Mouse (Mus musculus) G1E (cell line): ENCODE measurements around the gene Zfp459. TPM values are rescaled to one million over a fixed set of nuclear protein-coding genes. Genes with fewer than 3 reads are reported as not detected.
"Not testable (repeated sequence)": the region's sequence is repeated elsewhere in the genome, so short reads cannot be mapped to it uniquely, and the experiment has no call there.

Experiments
- ATAC-seq: 2 replicates; pipeline ENCODE4 v1.8.0; 2016; ENCODE audit warnings: mild to moderate bottlenecking; ENCODE audit not compliant: insufficient number of reproducible peaks, poor library complexity, low FRiP score, severe bottlenecking; ENCODE audit errors: extremely low read depth
- DNase-seq: peaks from one replicate; pipeline ENCODE4 v3.0.0; 2012; ENCODE audit warnings: low spot score
- H3K27me3 ChIP-seq: 2 replicates; pipeline ENCODE4 v1.6.1; 2012; ENCODE audit warnings: mild to moderate bottlenecking, low read length, inconsistent platforms; ENCODE audit not compliant: insufficient read depth
- H3K36me3 ChIP-seq: replicated peaks from 2 replicates; pipeline ENCODE3; 2012; ENCODE audit warnings: mild to moderate bottlenecking, inconsistent platforms
- H3K4me1 ChIP-seq: 2 replicates; pipeline ENCODE4 v1.6.1; 2012; ENCODE audit warnings: low read depth, low read length, inconsistent platforms, mixed read lengths; ENCODE audit not compliant: insufficient read depth
- H3K4me3 ChIP-seq: 2 replicates; pipeline ENCODE4 v1.5.1; 2012; ENCODE audit warnings: low read depth, mild to moderate bottlenecking, inconsistent platforms, low read length, moderate library complexity, mixed read lengths
- H3K9me3 ChIP-seq: replicated peaks from 2 replicates; pipeline ENCODE4 v1.6.1; 2012; ENCODE audit warnings: inconsistent platforms
- CTCF ChIP-seq: IDR thresholded peaks from 2 replicates; pipeline ENCODE4 v1.5.1; 2012; ENCODE audit warnings: low read depth, low read length, inconsistent platforms, mixed read lengths
- GATA1 ChIP-seq: IDR thresholded peaks from 2 replicates; pipeline ENCODE4 v1.6.1; 2012; ENCODE audit warnings: borderline replicate concordance, low read length, inconsistent platforms, mixed read lengths
- GATA2 ChIP-seq: IDR thresholded peaks from 2 replicates; pipeline ENCODE4 v1.6.1; 2012; ENCODE audit warnings: low read depth, low read length, inconsistent platforms, borderline replicate concordance
- POLR2AphosphoS5 ChIP-seq: IDR thresholded peaks from 2 replicates; pipeline ENCODE4 v1.6.1; 2012; ENCODE audit warnings: low read depth, low read length, inconsistent platforms; ENCODE audit not compliant: insufficient replicate concordance
- TAL1 ChIP-seq: conservative IDR thresholded peaks from 2 replicates; pipeline ENCODE4 v1.6.1; 2012; ENCODE audit warnings: low read depth, low read length, inconsistent platforms, mixed read lengths
- polyA plus RNA-seq: library from polyadenylated mRNA; stranded (reverse); fragments of >175 nt; gene quantifications from 2 replicates; pipeline ENCODE4 v1.2.3, GENCODE M21; 2012
- total RNA-seq, 2 experiments: library from RNA; stranded (forward) in 1 of 2; stranded (reverse) in 1 of 2; fragments of 200-1000 nt in 1 of 2; fragments of >200 nt in 1 of 2; fragmentation: Nextera tagmentation in 1 of 2; gene quantifications; 2 replicates each; pipeline ENCODE4 v1.2.3; 2014 to 2017

Gene Zfp459
- total and polyA plus RNA-seq, 3 experiments = 0.05 TPM; not detected in 2

- no peaks in the 10 kb centered on the region for H3K27me3 ChIP-seq
- DNase-seq (no peak), ATAC-seq (no peak)
- TF ChIP-seq POLR2AphosphoS5 (no peak), GATA2 (no peak), CTCF (no peak), GATA1 (no peak), TAL1 (no peak)
- H3K4me3 ChIP-seq = no peak overlapping the region
- H3K4me1 ChIP-seq = no peaks in the 10 kb centered on the region
- H3K9me3 ChIP-seq = no peaks in the 10 kb centered on the region
- no peaks in the 10 kb centered on the region for H3K36me3 ChIP-seq
Measured at GRCm38 (mm10) chr13:67428116-67428515, 6.9 kb upstream of the Zfp459 start.

- not testable (repeated sequence) for ATAC-seq
Measured at GRCm38 (mm10) chr13:67425699-67426098, 4.5 kb upstream of the Zfp459 start.

GRCm38 (mm10) chr13:67422532-67422931 is 1.3 kb upstream of the Zfp459 start:
- not testable (repeated sequence) for H3K9me3 ChIP-seq, ATAC-seq, H3K36me3 ChIP-seq, H3K4me3 ChIP-seq, DNase-seq, H3K27me3 ChIP-seq, H3K4me1 ChIP-seq

More at GRCm38 (mm10) chr13:67425699-67426098, 4.5 kb upstream of the Zfp459 start:
- not testable (repeated sequence) for DNase-seq, H3K9me3 ChIP-seq, H3K27me3 ChIP-seq, H3K4me1 ChIP-seq, H3K4me3 ChIP-seq, H3K36me3 ChIP-seq

- DNase-seq = no peak
- Histone ChIP-seq H3K4me3 (no peak overlapping the region), H3K36me3 (no peaks in the 10 kb centered on the region), H3K9me3 (no peaks in the 10 kb centered on the region), H3K4me1 (no peaks in the 10 kb centered on the region), H3K27me3 (no peaks in the 10 kb centered on the region; the same call in 1 of the 2 replicates)
- TF ChIP-seq GATA2 = no peak
- TF ChIP-seq POLR2AphosphoS5 = no peak
- no peak for TF ChIP-seq GATA1
- no peak for TF ChIP-seq CTCF
- no peak for TF ChIP-seq TAL1
- ATAC-seq = no peak
Measured at GRCm38 (mm10) chr13:67420558-67421206, 536 bp downstream of the Zfp459 start.

GRCm38 (mm10) chr13:67416811-67417210 is 4.4 kb downstream of the Zfp459 start:
- TF ChIP-seq GATA1 (no peak), CTCF (no peak), TAL1 (no peak), GATA2 (no peak), POLR2AphosphoS5 (no peak)
- DNase-seq = no peak
- Histone ChIP-seq H3K27me3 (no peaks in the 10 kb centered on the region; the same call in 1 of the 2 replicates), H3K4me1 (no peaks in the 10 kb centered on the region; the same call in 1 of the 2 replicates), H3K9me3 (no peaks in the 10 kb centered on the region), H3K36me3 (no peaks in the 10 kb centered on the region), H3K4me3 (no peak overlapping the region)
- ATAC-seq = no peak

GRCm38 (mm10) chr13:67415759-67416158 is 5.5 kb downstream of the Zfp459 start:
- H3K4me3 ChIP-seq = no peak overlapping the region
- no peaks in the 10 kb centered on the region for H3K9me3 ChIP-seq
- H3K4me1 ChIP-seq = no peaks in the 10 kb centered on the region; the same call in 1 of the 2 replicates
- ATAC-seq (no peak), DNase-seq (no peak)
- no peaks in the 10 kb centered on the region for H3K27me3 ChIP-seq
- no peaks in the 10 kb centered on the region for H3K36me3 ChIP-seq
- no peak for TF ChIP-seq GATA2
- no peak for TF ChIP-seq POLR2AphosphoS5
- no peak for TF ChIP-seq CTCF
- TF ChIP-seq GATA1 = no peak
- TF ChIP-seq TAL1 = no peak

- H3K27me3 ChIP-seq, H3K4me1 ChIP-seq, DNase-seq, H3K36me3 ChIP-seq, H3K9me3 ChIP-seq, H3K4me3 ChIP-seq: not testable (repeated sequence)
- ATAC-seq = 0 out of 2 replicates have a peak, but pooled peaks have one; percentile 22
Measured at GRCm38 (mm10) chr13:67413634-67414033, 7.6 kb downstream of the Zfp459 start.

GRCm38 (mm10) chr13:67399183-67399903 is 21.9 kb downstream of the Zfp459 start, which contains the start of gene Zfp429:
Gene Zfp429, minus strand, starts transcription at chr13:67399819.
- peak; percentile 87 for ATAC-seq
- not testable (repeated sequence) for H3K9me3 ChIP-seq, H3K4me1 ChIP-seq, DNase-seq, H3K36me3 ChIP-seq, H3K27me3 ChIP-seq
- H3K4me3 ChIP-seq = peak within 1 kb of the TSS; percentile 69

GRCm38 (mm10) chr13:67376255-67376654 is 45.0 kb downstream of the Zfp459 start:
- DNase-seq, H3K36me3 ChIP-seq, H3K27me3 ChIP-seq, H3K9me3 ChIP-seq, ATAC-seq, H3K4me1 ChIP-seq, H3K4me3 ChIP-seq: not testable (repeated sequence)
